Mouse (Mus musculus) embryo, embryonic 10.5 days (tissue): ENCODE measurements around the gene Upp1.

Experiments
- DNase-seq: peaks from one replicate; pipeline ENCODE4 v3.0.0-alpha.2; 2015; ENCODE audit warnings: low spot score

The Upp1 gene

GRCm38 (mm10) chr11:9159953-9160352 lies 42.0 kb downstream of the Upp1 start:
- no peak for DNase-seq

- DNase-seq, result no peak
These were observed 49.4 kb downstream of the Upp1 start for GRCm38 (mm10) chr11:9167331-9167730.

GRCm38 (mm10) chr11:9181477-9181876 lies 63.6 kb downstream of the Upp1 start:
- DNase-seq, result no peak
